Mouse (Mus musculus) cerebellum, adult 2 months (tissue): Measurements from ENCODE around the gene Gstm3. TPM values are rescaled to one million over a fixed set of nuclear protein-coding genes. Genes with fewer than 3 reads are reported as not detected.

Experiments
- DNase-seq, 2 experiments: peaks; one replicate each; pipeline ENCODE4 v3.0.0; 2021
- H3K27ac ChIP-seq: fragments of 200-500 bp; 2 replicates; pipeline ENCODE4 v1.5.1; 2012; ENCODE audit warnings: low read length, control low read depth, inconsistent platforms; ENCODE audit not compliant: insufficient read depth
- H3K27me3 ChIP-seq: fragments of 200-500 bp; 2 replicates; pipeline ENCODE4 v1.6.1; 2012; ENCODE audit warnings: inconsistent platforms, mild to moderate bottlenecking, low read length, moderate library complexity; ENCODE audit not compliant: control insufficient read depth, insufficient read depth
- H3K4me1 ChIP-seq: fragments of 200-500 bp; 2 replicates; pipeline ENCODE4 v1.6.1; 2011; ENCODE audit warnings: low read length; ENCODE audit not compliant: control insufficient read depth, insufficient read depth
- H3K4me3 ChIP-seq: fragments of 200-500 bp; replicated peaks from 2 replicates; pipeline ENCODE3; 2011; ENCODE audit warnings: mild to moderate bottlenecking, low read depth, low read length, control low read depth; ENCODE audit not compliant: insufficient read depth
- CTCF ChIP-seq: fragments of 200-500 bp; IDR thresholded peaks from 2 replicates; pipeline ENCODE4 v1.5.1; 2011; ENCODE audit warnings: low read depth, mild to moderate bottlenecking, control low read depth, low read length, moderate library complexity, borderline replicate concordance; ENCODE audit not compliant: insufficient read depth
- POLR2A ChIP-seq: fragments of 200-500 bp; IDR thresholded peaks from 2 replicates; pipeline ENCODE4 v1.6.1; 2011; ENCODE audit warnings: low read length, control low read depth, borderline replicate concordance; ENCODE audit not compliant: insufficient read depth
- WGBS: fragments of 180-500 bp; shearing (Covaris S2); methylation state at CpG from one replicate; pipeline ENCODE4 v1.1.7; 2018; 5-methylcytosine and 5-hydroxymethylcytosine counted together
- polyA plus RNA-seq: library from polyadenylated mRNA; depleted of rRNA; stranded (reverse); fragments of >200 nt; gene quantifications from 2 replicates; pipeline ENCODE4 v1.2.3, GENCODE M21; 2012

Gstm3 gene
- polyA plus RNA-seq, 1 experiment = not detected

- DNase-seq = peak; percentile 90 to 94
- TF ChIP-seq CTCF (peak; percentile 5; the same call in 1 of the 2 replicates), POLR2A (no peak)
- Histone ChIP-seq H3K27ac (peak within 1 kb of the TSS; percentile 8; the same call in 1 of the 2 replicates), H3K4me1 (0 out of 2 replicates have a peak, but pooled peaks cover 5% of the 10 kb centered on the region), H3K27me3 (no peaks in the 10 kb centered on the region), H3K4me3 (peak within 1 kb of the TSS; percentile 48)
- 7% methylated on average over 10 of the region's 10 CpGs for WGBS
Measured at GRCm38 (mm10) chr3:107931670-107932069, 37.4 kb downstream of the Gstm3 start, which contains the start of gene Gstm7. Gstm7 (minus strand) TSS chr3:107931817.

GRCm38 (mm10) chr3:107931134-107931533 is 37.9 kb downstream of the Gstm3 start:
- H3K27ac ChIP-seq = peak overlapping the region; percentile 8; the same call in 1 of the 2 replicates
- peak overlapping the region; percentile 48 for H3K4me3 ChIP-seq
- 0 out of 2 replicates have a peak, but pooled peaks cover 5% of the 10 kb centered on the region for H3K4me1 ChIP-seq
- DNase-seq = no peak
- WGBS = 45% methylated on average over 2 of the region's 2 CpGs
- no peaks in the 10 kb centered on the region for H3K27me3 ChIP-seq
- TF ChIP-seq CTCF (no peak), POLR2A (no peak)

- TF ChIP-seq CTCF = no peak
- no peak for TF ChIP-seq POLR2A
- no peak overlapping the region for H3K27ac ChIP-seq
- H3K4me1 ChIP-seq = 0 out of 2 replicates have a peak, but pooled peaks cover 5% of the 10 kb centered on the region
- 89% methylated on average over 4 of the region's 4 CpGs for WGBS
- no peaks in the 10 kb centered on the region for H3K27me3 ChIP-seq
- DNase-seq = no peak
- H3K4me3 ChIP-seq = no peak overlapping the region
Measured at GRCm38 (mm10) chr3:107929731-107930130, 39.4 kb downstream of the Gstm3 start.

- 92% methylated on average over 4 of the region's 4 CpGs for WGBS
- H3K4me1 ChIP-seq = 0 out of 2 replicates have a peak, but pooled peaks cover 5% of the 10 kb centered on the region
- H3K27me3 ChIP-seq = no peaks in the 10 kb centered on the region
- H3K27ac ChIP-seq = no peak overlapping the region
- TF ChIP-seq POLR2A (no peak), CTCF (no peak)
- H3K4me3 ChIP-seq = no peak overlapping the region
- no peak for DNase-seq
Measured at GRCm38 (mm10) chr3:107929243-107929642, 39.8 kb downstream of the Gstm3 start.

GRCm38 (mm10) chr3:107928691-107929090 is 40.4 kb downstream of the Gstm3 start:
- TF ChIP-seq POLR2A (no peak), CTCF (no peak)
- DNase-seq = no peak
- H3K4me3 ChIP-seq = no peak overlapping the region
- no peaks in the 10 kb centered on the region for H3K27me3 ChIP-seq
- no peak overlapping the region for H3K27ac ChIP-seq
- H3K4me1 ChIP-seq = 0 out of 2 replicates have a peak, but pooled peaks cover 5% of the 10 kb centered on the region
- 69% methylated on average over 11 of the region's 11 CpGs for WGBS

- DNase-seq = no peak
- TF ChIP-seq CTCF = no peak
- 56% methylated on average over 3 of the region's 3 CpGs for WGBS
- Histone ChIP-seq H3K4me1 (0 out of 2 replicates have a peak, but pooled peaks cover 5% of the 10 kb centered on the region), H3K27me3 (no peaks in the 10 kb centered on the region), H3K4me3 (no peak overlapping the region), H3K27ac (no peak overlapping the region)
Measured at GRCm38 (mm10) chr3:107927841-107928240, 41.2 kb downstream of the Gstm3 start.

GRCm38 (mm10) chr3:107925335-107925734 is 43.7 kb downstream of the Gstm3 start:
- Histone ChIP-seq H3K27me3 (no peaks in the 10 kb centered on the region), H3K27ac (no peak overlapping the region), H3K4me1 (0 out of 2 replicates have a peak, but pooled peaks cover 3% of the 10 kb centered on the region), H3K4me3 (no peak overlapping the region)
- DNase-seq = no peak
- 96% methylated on average over 3 of the region's 3 CpGs for WGBS
- TF ChIP-seq POLR2A (no peak), CTCF (no peak)

- no peak for DNase-seq
- Histone ChIP-seq H3K27me3 (no peaks in the 10 kb centered on the region), H3K27ac (no peak overlapping the region), H3K4me3 (no peak overlapping the region), H3K4me1 (no peaks in the 10 kb centered on the region)
- TF ChIP-seq CTCF (no peak), POLR2A (no peak)
- WGBS = 96% methylated on average over 5 of the region's 5 CpGs
Measured at GRCm38 (mm10) chr3:107920348-107920747, 48.7 kb downstream of the Gstm3 start.

GRCm38 (mm10) chr3:107917783-107918408 is 51.2 kb downstream of the Gstm3 start:
- no peaks in the 10 kb centered on the region for H3K27me3 ChIP-seq
- TF ChIP-seq CTCF (peak; percentile 34; the same call in 1 of the 2 replicates), POLR2A (no peak)
- no peaks in the 10 kb centered on the region for H3K4me1 ChIP-seq
- DNase-seq = peak; percentile 41 to 45
- H3K27ac ChIP-seq = no peak overlapping the region
- 56% methylated on average over 7 of the region's 7 CpGs for WGBS
- H3K4me3 ChIP-seq = no peak overlapping the region
